Mouse (Mus musculus): ENCODE measurements around the gene Psmd7.

- TF ChIP-seq POLR2A (IDR thresholded peaks at IDR 0.05; ENCODE audit: control insufficient read depth, low read depth, low read length) (no peak), CTCF (IDR thresholded peaks at IDR 0.05; ENCODE audit: control insufficient read depth, insufficient read depth, insufficient replicate concordance, low read depth, low read length) (no peak)
These were observed 46.1 kb downstream of the Psmd7 start for GRCm38 (mm10) chr8:107542151-107542550.

Data from testis, adult 2 months (tissue).